Mouse (Mus musculus): ENCODE data around the gene 1700109H08Rik.
A peak's percentile ranks its signal among the peaks of the same experiment; 100 is the strongest.
"Not testable (repeated sequence)": the region's sequence is repeated elsewhere in the genome, so short reads cannot be mapped to it uniquely, and the experiment has no call there.

Gene 1700109H08Rik

DNA sequence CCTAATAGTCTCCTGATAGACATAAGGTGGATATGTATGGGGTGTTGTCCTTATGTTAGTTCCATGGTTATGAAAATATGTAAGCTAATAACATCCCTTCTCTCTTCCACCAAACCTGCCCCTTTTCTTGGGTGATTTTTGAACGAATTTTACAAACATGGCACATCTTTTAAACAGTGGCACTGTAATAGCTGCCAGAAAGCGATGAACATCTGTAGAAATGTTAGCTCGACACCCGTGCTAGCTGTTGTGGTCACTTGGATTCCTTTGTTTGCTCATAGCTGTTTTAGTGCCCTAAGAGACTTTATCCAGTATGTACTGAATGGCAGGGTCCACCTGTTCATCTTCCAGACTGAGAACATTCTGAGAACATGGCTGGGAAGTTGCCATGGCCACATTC lies at the start of gene 1700109H08Rik:
TSS of gene 1700109H08Rik (plus strand) at position 301 of the 400 bp plus-strand sequence.
- DNase-seq (ENCODE audit: low spot score in 2 of 2): no peak

DNA sequence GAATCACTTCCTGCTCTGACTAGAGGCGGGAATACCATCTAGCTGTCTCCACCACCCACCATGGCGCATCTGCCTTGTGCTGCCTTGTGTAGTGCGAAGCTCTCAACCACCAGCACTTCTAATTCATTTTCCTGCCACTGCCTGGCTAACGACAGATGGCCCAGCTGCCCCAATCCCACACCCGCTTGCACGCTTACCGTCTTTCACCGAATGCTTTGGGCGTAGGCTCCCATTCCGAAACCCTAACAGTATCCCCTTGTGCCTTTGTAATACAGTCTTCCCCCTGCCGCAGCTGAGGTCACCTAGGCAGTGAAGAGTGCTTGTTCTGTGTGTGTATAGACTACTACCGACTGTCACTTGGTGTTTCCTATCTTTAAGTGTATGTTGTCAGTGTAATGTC lies 49.6 kb upstream of the 1700109H08Rik start:
- no peak for DNase-seq (ENCODE audit: low spot score in 2 of 2)

DNA sequence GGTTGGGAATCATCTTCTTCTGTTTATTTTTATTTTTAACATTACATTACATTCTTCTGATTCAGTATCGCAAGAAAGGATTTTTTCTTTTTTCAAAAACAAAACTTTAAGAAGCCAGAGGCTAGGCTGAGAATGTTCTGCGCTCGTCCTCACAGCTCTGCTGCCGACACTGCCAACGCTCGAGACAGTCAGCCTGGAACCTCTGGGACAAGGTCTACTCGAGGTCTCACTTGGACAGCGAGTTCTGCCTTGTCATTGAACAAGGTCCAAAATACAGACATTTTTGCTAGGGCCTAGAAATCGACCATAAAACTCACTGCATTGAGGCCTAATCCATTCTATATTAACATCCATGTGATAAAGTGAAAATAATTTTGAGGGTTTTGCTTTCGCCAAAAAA lies 48.5 kb upstream of the 1700109H08Rik start:
- DNase-seq (ENCODE audit: low spot score in 2 of 2): no peak

DNA sequence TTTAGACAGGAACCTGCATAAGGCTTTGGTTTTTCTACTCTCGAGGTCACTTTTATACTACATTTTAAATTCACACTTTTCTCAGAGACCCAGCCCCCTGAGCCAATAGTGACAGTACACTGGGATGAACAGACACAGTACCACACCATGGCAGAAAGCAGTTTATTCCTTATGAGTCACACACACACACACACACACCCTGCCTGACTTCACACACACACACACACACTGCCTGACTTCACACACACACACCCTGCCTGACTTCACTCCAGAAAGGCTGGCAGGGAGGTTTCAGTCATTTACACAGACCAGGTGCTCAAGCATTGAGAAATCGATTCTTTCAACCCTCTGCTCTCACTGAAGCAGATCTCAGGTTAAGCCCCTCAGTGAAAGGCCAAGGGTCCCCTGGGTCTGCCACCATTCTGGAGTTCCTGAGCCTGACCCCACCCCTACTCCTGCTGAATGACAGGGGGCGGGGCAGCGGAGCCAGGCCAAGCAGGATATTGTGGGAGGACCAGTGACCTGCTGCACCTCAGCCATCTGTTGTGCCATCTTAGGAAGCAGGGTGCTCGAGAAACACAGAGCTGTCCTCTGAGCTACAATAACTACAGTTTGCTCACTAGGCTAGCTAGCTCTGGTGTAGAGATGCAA lies 44.2 kb upstream of the 1700109H08Rik start:
- no peak for DNase-seq (ENCODE audit: low spot score in 2 of 2)

DNA sequence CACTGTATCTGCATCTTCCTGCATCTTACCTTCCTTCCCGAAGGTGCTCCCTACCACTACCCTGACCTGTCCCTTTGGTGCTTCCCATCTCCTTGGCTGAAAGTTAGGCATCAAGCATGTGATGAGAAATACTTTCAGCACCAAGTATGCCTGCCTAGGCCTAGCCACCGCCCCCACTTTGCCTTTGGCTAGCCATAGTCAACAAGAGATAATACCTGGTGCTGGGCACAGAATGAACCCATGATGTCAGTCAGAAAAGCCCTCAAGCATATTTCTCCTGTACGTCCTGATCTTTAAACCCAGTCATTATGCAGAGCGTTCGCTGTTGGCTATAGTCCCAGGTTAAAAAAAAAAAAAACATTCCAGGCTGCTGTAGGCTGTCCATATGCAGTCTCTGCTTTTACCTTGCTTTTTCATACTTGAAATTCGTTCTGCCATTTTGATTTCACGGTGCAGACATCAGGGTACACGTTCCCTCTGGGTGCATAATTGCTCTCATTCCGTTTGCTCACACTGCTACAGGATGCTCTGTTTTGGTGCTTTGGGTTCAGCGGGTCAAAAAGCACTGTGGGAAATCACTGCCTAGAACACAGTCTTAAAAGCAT lies 41.7 kb upstream of the 1700109H08Rik start:
- no peak for DNase-seq (ENCODE audit: low spot score in 2 of 2)

DNA sequence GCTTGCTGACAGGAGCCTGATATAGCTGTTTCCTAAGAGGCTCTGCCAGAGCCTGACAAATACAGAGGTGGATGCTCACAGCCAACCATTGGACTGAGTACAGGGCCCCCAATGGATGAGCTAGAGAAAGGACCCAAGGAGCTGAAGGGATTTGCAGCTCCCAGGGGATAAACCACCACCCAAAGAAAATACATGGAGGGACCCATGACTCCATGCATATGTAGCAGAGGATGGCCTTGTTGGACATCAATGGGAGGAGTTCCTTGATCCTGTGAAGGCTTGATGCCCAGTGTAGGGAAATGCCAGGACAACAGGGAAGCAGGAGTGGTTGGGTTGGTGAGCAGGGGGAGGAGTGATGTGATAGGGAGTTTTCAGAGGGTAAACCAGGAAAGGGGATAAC lies 39.3 kb upstream of the 1700109H08Rik start:
- DNase-seq (ENCODE audit: low spot score in 2 of 2): not testable (repeated sequence)

DNA sequence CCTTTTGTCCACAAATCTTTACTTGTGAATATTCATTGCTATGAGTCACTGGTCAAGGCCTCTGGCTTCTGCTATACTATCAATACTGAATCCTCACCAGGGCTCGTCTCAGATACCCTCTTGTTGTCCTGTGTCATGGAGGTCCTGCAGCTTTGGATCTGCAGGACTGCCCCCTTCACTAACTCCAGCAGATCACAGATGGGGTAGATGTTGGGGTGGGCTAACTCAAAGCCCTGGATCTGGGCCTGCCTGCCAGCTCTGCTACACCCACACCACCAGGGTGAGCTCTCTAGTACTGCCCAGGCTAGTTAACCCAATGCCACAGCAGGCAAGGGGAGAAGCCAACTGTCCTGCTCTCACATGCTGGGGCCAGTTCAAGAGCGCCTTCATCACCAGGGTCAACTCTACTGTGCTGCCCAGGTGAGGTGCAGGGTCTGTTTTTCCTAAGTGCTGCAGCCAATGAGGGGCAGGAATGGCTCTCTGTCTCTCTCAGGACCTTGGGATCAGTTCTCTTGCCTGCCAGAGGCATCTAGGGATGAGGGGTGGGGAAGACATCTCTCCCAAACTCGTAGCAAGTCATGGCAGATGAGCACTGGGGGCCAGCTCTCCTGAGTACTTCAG lies 34.7 kb upstream of the 1700109H08Rik start:
- DNase-seq (ENCODE audit: low spot score in 2 of 2): no peak

DNA sequence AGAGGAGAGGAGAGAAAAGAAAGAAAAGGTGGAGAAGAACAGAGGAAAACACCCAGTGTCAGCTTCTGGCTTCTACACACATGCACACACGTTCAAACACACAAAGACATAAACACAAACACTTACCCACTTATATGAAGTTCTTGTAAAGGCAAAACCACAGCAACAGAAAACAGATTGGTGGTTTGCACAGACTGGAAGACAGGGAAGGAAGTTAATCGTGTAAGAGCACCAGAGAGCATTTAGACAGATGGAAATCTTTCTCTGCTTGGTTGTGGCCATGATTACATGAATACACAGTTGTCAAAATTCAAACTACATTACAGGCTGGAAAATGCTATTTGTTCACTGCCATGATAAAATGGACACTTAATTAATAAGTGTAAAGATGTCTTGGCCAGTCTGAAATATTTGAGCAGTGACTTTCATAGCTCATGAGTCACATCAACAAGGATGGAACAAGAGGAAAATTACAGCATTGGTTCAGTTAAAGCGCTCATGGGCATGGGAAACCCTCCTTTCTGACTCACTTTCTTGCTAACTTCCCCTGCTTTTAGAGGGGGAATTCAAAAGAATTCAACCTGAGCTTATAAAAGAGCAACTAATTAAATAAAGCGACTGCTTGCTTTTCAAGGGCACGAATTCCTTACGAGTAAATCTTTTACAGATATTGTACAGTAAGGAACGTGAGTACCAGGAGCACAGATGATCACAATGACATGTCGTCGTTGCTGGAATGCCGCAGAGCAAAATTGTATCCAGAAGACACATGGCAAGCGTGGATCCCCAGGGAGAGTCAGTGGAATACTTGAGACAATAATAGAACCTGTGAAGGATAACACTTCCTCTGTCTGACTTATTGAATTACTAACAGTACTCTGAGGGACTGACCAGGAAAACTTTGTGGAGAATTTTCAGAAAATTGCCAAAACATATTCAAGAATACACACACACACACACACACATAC lies 32.6 kb upstream of the 1700109H08Rik start:
- no peak for DNase-seq (ENCODE audit: low spot score in 2 of 2)

DNA sequence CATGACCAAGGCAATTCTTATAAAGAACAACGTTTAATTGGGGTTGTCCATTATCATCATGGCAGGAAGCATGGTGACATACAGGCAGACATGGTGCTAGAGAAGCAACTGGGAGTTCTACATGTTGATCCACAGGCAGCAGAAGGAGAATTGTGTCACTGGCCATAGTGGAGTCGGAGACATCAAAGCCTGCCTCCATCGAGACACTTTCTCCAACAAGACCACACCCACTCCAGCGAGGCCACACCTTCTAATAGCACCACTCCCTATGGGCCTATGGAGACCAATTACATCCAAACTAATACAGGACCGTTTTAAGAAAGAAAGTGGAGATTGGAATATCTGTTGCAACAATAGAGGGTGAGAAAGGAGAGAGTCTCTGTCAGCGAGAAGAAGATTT lies 29.5 kb upstream of the 1700109H08Rik start:
- DNase-seq (ENCODE audit: low spot score in 2 of 2): no peak

DNA sequence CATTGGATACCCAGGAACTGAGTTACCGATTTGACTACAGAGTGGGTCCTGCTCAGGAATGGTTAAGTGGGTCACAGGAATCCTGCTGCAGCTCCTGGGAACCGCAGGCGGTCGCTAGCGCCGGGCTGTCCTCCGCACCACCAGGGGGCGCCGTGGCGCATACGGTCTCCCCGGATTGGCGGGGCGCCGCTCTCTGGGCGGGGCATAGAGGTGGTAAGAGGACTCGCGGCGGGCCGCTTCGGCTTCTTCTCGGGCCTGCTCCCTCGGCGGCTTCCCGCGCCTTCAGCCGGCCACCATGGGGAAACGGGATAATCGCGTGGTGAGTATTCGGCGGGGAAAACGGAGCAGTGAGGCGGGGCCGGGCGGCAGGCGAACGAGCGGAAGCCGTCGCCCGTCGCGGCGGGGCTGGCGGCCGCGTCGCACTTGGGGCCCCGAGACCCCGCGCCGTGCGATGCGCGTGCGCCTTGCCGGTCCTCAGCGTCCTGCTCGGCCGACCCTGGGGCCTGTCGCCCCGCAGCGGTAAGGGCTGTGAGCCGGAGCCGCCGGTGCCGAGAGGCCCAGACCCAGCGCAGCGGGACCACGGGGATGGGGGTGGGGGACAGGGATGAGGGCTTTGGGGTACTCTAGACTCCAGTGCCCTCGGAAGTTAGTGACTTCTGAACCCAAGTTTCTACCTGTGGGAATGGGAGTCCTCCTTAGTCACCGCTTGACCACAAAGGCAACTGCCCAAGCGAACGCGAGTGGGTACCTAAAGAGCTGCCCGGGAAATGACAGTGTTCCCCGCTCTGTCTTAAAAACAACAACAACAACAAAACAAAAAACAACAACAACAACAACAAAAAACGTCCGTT lies 27.5 kb upstream of the 1700109H08Rik start, which contains the start of gene Fam133b:
TSS of gene Fam133b (plus strand) at position 205 of the 851 bp plus-strand sequence.
- peak; percentile 77 to 96 for DNase-seq (ENCODE audit: low spot score in 2 of 2)

DNA sequence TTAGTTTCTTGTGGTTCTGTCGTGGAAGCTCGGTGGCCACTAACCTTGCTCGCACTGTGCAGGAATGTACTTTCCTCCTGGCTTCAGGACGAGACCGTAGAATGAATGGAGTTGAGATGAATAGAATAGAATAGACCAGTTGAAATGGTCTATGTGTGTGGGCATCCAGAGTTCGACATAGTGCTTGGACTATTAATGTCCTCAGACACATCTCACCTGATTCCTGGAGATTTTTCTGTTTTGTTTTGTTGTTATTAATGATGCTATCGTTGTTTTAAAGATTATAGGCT lies 26.9 kb upstream of the 1700109H08Rik start:
- no peak for DNase-seq (ENCODE audit: low spot score in 2 of 2)

DNA sequence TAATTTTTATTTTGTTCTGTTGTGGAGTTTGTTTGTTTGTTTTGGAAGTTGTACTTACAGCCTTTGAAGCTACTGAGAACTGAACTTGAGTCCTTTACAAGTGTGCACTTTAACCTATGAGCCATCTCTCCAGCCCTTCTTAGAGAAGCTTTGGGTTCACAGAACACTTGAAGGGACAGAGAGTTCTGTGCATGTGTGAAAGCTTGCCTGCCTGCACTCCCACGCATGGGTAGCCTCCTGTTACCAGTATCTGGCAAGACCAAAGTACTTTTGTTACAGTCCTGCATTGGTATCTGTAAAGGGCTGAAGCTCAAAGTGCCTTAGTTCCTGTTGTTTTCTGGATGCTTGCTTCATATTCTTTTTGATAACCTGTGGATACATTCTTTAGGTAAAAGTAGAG lies 25.1 kb upstream of the 1700109H08Rik start:
- DNase-seq (ENCODE audit: low spot score in 2 of 2): no peak

DNA sequence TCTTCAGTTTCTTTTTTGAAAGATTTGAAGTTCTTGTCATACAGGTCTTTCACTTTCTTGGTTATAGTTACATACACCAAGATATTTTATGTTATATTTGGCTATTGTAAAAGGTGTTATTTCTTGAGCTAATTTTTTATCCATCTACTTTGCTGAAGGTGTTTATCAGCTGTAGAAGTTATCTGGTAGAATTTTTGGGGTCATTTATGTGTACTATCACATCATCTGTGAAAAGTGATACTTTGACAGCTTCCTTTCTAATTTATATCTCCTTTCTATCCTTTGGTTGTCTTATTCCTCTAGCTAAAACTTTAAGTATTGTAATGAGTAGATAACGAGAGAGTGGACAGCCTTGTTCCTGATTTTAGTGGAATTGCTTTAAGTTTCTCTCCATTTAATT lies 19.9 kb upstream of the 1700109H08Rik start:
- DNase-seq (ENCODE audit: low spot score in 2 of 2): no peak

DNA sequence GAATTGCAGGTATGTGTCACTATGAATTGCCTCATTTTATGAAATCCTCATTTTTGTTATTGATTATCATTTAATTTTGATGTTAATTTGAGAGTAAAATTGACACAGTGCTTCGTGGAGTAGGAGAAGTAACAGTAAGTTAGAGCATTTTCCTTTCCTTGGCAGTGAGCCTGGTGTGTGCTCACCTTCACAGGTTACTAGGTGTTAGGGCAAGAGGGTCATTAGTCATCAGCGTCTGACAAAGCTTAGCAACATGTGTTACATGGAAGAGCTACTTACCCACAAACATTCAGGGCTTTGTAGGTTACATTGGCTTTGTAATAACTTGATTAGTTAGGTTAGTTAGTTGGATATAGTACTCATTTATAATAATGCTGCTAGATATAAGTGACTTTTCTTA lies 17.2 kb upstream of the 1700109H08Rik start:
- DNase-seq (ENCODE audit: low spot score in 2 of 2): no peak

DNA sequence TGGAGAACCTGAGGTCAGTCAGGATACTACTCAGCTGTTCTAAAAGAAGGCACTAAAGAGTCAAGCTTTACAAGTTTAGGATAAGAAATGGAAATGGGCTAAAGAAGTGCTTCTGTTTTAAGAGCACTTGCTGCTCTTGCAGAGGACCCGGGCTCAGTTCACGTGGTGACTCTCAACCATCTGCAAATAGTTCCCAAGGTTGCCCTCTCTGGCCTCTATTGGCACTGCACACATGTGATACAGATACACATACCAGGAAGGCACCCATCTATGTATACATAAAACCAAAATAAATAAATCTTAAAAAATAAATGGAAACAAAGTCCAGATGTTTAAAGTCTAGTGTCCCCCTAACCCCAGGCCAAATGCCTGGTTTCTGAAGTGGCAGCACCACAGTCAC lies 3.5 kb downstream of the 1700109H08Rik start:
- no peak for DNase-seq (ENCODE audit: low spot score in 2 of 2)

DNA sequence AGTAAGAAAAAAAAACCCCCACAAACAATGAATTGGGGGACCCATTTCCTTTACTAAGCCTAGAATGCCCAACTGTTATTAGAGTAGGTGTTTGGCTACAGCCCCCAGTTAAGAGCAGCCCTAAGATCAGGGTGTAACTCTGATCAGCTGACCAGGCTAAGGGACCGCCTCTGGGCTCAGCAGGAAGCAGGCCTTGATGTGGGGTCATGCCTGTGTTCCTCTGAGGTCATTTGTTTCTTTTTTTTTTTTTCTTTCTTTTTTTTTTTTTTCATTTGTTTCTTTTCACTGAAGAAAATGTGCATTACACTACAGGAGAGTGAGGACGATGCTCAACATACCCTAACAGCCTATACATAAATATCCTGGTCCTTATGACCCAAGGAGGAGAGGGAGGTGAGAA lies 6.6 kb downstream of the 1700109H08Rik start:
- DNase-seq (ENCODE audit: low spot score in 2 of 2): no peak

DNA sequence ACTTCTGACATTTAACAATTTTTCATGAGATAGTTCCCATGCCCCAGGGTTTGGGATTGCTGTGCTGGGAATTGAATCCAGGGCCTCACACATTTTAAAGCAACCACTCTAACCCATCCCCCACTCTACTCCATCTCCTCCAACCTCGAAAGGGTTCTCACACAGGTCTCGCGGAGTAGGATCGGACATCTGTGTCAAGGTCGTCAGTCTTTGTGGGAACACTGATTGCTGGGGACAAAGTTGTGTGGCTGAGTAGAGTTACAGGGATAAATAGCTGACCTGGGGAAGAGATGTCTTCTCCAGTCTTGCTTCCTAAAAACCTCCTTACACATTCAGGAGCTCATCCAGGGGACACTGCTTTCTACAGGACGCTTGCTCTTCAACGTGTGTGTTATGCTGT lies 7.7 kb downstream of the 1700109H08Rik start:
- DNase-seq (ENCODE audit: low spot score in 2 of 2): no peak

DNA sequence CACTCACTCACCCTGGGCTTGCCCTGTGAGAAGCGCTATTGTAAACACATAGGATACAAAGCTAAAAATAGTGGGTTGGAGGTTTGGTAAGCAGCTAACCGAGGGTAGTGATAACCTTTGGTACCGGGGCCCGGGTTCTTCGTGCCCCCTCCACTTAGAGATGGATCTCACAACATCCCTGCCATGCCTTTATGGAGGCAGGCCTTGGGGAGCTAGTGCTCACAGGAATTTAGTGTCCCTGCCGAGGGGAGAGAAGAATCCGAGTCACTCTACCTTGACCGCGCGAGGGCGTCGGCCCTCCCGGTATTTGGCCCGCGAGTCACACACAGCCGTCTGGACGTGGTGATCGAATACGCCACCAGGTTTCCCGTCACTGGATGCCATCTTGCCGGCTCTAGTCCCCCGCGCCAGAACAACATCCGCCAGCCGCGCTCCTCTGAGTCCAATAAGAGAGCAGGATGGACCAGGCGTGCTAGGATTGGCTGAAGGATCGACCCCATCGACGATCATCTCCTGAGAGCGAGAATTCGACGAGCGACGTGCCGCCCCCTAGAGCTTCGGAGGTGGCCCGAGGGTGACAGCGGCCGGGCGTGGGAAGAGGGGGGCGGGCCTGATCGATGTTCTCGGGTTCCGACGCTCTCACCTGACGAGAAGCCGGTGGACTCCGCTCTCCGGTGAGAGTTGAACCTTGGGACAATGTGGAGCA lies 24.5 kb downstream of the 1700109H08Rik start, which contains the start of gene Pex1:
TSS of gene Pex1 (plus strand) at position 374 of the 706 bp plus-strand sequence.
- DNase-seq (ENCODE audit: low spot score in 2 of 2): peak; percentile 93 to 97

DNA sequence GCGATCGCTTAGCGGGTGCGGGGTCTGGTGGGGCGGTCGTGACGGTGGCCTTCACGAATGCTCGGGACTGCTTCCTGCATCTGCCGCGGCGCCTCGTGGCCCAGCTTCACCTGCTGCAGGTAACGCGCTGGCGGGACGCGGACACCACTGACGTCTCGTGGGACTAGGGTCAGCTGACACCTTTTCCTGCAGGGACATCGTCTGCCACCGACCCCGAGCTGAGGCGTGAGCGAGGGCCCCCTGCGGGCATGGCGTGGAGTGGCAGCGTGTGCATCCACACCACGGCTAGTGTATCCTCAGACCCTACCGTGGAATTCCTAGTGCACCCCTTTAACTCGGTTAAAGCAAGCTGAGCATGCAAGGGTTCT lies 25.0 kb downstream of the 1700109H08Rik start, which contains the start of gene Rbm48:
TSS of gene Rbm48 (minus strand) at position 187 of the 368 bp plus-strand sequence.
- DNase-seq (ENCODE audit: low spot score in 2 of 2): peak; percentile 80 to 84

DNA sequence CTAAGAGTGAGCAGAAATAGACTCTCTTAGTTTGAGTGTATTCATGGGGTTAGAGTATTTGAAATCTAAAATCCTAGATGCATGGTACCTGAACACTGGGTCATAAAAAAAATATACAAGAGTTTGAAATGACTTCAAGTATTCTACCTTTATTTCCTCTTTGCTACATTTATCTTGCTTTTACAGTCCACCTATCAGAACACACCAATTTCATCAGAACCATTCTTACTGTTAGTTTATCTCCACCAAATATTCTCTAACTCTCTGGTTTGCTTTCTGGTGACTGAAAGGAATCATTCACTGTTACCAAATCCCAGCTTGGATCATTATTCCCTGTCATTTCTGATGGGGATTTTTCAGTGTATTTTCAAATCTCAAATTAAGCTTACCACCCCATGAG lies 25.8 kb downstream of the 1700109H08Rik start:
- DNase-seq (ENCODE audit: low spot score in 2 of 2): no peak

DNA sequence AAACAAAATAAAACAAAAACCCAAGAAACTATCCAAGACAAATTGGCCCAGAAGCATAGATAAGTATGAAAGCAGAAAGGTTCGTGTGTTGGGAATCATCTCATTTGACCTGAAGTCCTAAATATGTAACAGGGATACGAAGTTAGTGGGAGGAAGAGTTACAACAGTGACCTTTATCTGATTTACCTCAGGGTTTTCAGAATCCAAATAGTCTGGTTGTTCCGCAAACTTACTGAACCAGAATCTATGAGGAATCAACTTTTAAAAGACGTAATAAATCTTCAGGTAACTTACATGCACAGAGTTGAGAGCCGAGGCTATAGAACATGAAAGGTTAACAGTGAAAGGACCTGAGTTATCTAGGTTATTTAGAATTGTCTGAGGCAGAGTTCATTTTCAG lies 27.4 kb downstream of the 1700109H08Rik start:
- no peak for DNase-seq (ENCODE audit: low spot score in 2 of 2)

Data from left cerebral cortex, adult 9 months (tissue).